Mouse (Mus musculus) ES-E14 (cell line): ENCODE data around the gene Tmem183a. TPM values are rescaled to one million over a fixed set of nuclear protein-coding genes. Genes with fewer than 3 reads are reported as not detected.

Experiments used
- DNase-seq: peaks from one replicate; pipeline ENCODE4 v3.0.0-alpha.2; 2013; ENCODE audit warnings: low read depth, low spot score
- H3K27ac ChIP-seq: 2 replicates; pipeline ENCODE4 v1.5.1; 2012; ENCODE audit warnings: low read depth, mild to moderate bottlenecking, low read length, moderate library complexity, mixed read lengths; ENCODE audit not compliant: poor library complexity, insufficient read depth, severe bottlenecking
- H3K36me3 ChIP-seq: 2 replicates; pipeline ENCODE4 v1.6.1; 2012; ENCODE audit warnings: mild to moderate bottlenecking, low read length, moderate library complexity, mixed read lengths; ENCODE audit not compliant: control insufficient read depth, poor library complexity, insufficient read depth, severe bottlenecking
- H3K4me1 ChIP-seq, 2 experiments: fragments of 150-350 bp in 1 of 2; sonication (generic) in 1 of 2; 2 replicates each; pipeline ENCODE4 v1.6.1; 2012; ENCODE audit warnings: low read length in 2 of 2, mild to moderate bottlenecking in 1 of 2, mixed read lengths in 1 of 2; ENCODE audit not compliant: control insufficient read depth in 2 of 2, insufficient read depth in 2 of 2, poor library complexity in 1 of 2
- H3K4me3 ChIP-seq, 2 experiments: fragments of 150-350 bp in 1 of 2; sonication (generic) in 1 of 2; 2 replicates each; pipeline ENCODE4 v1.5.1; 2012; ENCODE audit warnings: low read length in 2 of 2, low read depth in 1 of 2, mild to moderate bottlenecking in 1 of 2, mixed read lengths in 1 of 2; ENCODE audit not compliant: insufficient read depth in 1 of 2, poor library complexity in 1 of 2, severe bottlenecking in 1 of 2
- H3K9ac ChIP-seq: 2 replicates; pipeline ENCODE4 v1.6.1; 2012; ENCODE audit warnings: low read depth, mild to moderate bottlenecking, low read length, mixed read lengths; ENCODE audit not compliant: poor library complexity, insufficient read depth, severe bottlenecking
- H3K9me3 ChIP-seq: fragments of 150-350 bp; sonication (generic); 2 replicates; pipeline ENCODE4 v1.6.1; 2012; ENCODE audit warnings: low read depth, mild to moderate bottlenecking, low read length; ENCODE audit not compliant: control insufficient read depth, insufficient read depth
- CHD2 ChIP-seq: IDR thresholded peaks from 2 replicates; pipeline ENCODE4 v1.6.1; 2014; ENCODE audit warnings: mild to moderate bottlenecking, low read depth, low read length, inconsistent platforms
- HCFC1 ChIP-seq: IDR thresholded peaks from 2 replicates; pipeline ENCODE4 v1.6.1; 2012; ENCODE audit warnings: low read length, inconsistent platforms, borderline replicate concordance; ENCODE audit not compliant: insufficient read depth
- MAFK ChIP-seq: IDR thresholded peaks from 2 replicates; pipeline ENCODE4 v1.6.1; 2014; ENCODE audit warnings: mild to moderate bottlenecking, low read depth, low read length, inconsistent platforms; ENCODE audit not compliant: insufficient read depth
- ZC3H11A ChIP-seq: IDR thresholded peaks from 2 replicates; pipeline ENCODE4 v1.6.1; 2012; ENCODE audit warnings: low read depth, mild to moderate bottlenecking, inconsistent platforms, low read length, borderline replicate concordance
- ZNF384 ChIP-seq: IDR thresholded peaks from 2 replicates; pipeline ENCODE4 v1.6.1; 2012; ENCODE audit warnings: low read depth, low read length, inconsistent platforms
- in situ Hi-C, 2 experiments: fragments of 600-800 bp; cut with MboI; formaldehyde crosslinking; loops; one replicate each; pipeline ENCODE4 v1.15.1; 2025; ENCODE audit warnings: low sequenced_read_pairs in 2 of 2, inconsistent platforms in 1 of 2; ENCODE audit not compliant: unreplicated experiment in 2 of 2
- total RNA-seq: library from RNA; depleted of rRNA; stranded (reverse); fragments of 300-350 nt; gene quantifications from 2 replicates; pipeline ENCODE4 v1.2.3, GENCODE M21; 2012

The Tmem183a gene
- total RNA-seq, 1 experiment: 100 TPM

DNA sequence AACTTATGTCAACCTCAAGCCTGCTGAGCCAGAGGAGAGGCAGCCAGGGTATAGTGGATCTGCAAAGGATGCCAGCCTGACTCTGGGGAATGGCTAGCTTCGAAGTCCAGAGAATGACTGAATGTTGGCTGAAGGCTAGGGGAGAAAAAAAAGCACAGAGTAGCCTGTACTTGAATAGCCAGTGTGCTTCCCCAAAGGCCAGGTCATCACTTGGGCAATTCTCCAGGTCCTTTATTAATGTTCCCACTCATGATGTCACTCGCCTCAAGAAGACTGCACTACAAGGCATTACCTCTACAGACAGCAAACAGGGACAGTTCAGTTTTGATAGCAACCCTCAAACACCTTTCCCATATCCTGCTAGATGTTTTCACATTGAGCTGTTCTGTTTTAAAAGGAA is 51.5 kb downstream of the Tmem183a start:
- Histone ChIP-seq H3K27ac (no peak overlapping the region), H3K9ac (no peak overlapping the region), H3K4me3 (no peak overlapping the region), H3K36me3 (peaks cover 44% of the 10 kb centered on the region), H3K4me1 (no peaks in the 10 kb centered on the region), H3K9me3 (no peaks in the 10 kb centered on the region)
- no peak for DNase-seq
- TF ChIP-seq MAFK (no peak), HCFC1 (no peak), ZNF384 (no peak)
- in situ Hi-C loops: no loop called here

DNA sequence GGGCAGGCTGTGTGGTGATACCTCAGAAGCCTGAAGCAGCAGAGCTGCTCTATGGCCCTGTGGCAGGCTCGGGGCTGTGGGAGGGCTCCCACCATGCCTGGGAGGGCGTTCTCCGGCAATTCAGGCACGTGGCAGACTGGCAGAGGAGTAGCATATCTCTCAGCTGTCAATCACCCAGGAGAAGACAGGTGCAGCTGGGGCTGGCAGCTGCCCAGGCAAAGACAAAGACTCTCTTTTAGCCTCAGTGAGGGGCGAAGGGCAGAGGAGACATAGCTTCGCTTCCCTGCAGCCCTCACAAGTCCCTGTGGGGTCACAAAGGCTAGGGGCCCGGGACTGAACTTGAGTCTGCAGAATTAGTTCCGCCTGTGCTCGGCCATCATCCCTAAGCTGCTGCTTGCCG is 54.4 kb downstream of the Tmem183a start:
- no peaks in the 10 kb centered on the region for H3K4me1 ChIP-seq
- in situ Hi-C loops: no loop called here
- TF ChIP-seq ZC3H11A (no peak), ZNF384 (no peak), MAFK (no peak), HCFC1 (no peak), CHD2 (no peak)
- H3K27ac ChIP-seq: no peak overlapping the region
- peaks cover 32% of the 10 kb centered on the region for H3K36me3 ChIP-seq
- no peaks in the 10 kb centered on the region for H3K9me3 ChIP-seq
- no peak overlapping the region for H3K9ac ChIP-seq
- DNase-seq: no peak
- no peak overlapping the region for H3K4me3 ChIP-seq

DNA sequence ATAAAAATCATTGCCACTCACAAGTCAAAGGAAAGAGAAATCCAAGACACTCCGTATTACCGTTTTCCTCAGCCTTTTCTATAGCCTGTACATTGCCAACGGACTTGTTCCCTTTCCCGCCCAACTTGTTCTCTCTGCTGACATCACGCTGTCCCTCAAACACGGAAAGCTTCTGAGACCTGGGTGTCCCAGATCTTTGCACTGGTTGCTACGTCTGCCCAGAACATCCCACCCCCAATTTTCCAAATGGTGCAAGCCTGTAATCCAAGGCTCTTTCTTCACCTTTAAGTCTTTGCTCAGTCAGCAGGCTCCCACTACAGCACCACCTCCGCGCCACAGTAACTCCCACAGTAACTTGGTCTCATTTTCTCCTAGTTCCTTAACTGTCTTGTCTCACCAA is 56.8 kb downstream of the Tmem183a start:
- H3K36me3 ChIP-seq: peaks cover 17% of the 10 kb centered on the region
- in situ Hi-C loops: no loop called here
- no peak overlapping the region for H3K9ac ChIP-seq
- H3K9me3 ChIP-seq: no peaks in the 10 kb centered on the region
- H3K4me3 ChIP-seq: no peak overlapping the region
- no peak for TF ChIP-seq MAFK
- no peak for TF ChIP-seq ZNF384
- TF ChIP-seq HCFC1: no peak
- no peak for TF ChIP-seq ZC3H11A
- TF ChIP-seq CHD2: no peak
- no peak for DNase-seq
- H3K27ac ChIP-seq: no peak overlapping the region
- H3K4me1 ChIP-seq: no peaks in the 10 kb centered on the region

DNA sequence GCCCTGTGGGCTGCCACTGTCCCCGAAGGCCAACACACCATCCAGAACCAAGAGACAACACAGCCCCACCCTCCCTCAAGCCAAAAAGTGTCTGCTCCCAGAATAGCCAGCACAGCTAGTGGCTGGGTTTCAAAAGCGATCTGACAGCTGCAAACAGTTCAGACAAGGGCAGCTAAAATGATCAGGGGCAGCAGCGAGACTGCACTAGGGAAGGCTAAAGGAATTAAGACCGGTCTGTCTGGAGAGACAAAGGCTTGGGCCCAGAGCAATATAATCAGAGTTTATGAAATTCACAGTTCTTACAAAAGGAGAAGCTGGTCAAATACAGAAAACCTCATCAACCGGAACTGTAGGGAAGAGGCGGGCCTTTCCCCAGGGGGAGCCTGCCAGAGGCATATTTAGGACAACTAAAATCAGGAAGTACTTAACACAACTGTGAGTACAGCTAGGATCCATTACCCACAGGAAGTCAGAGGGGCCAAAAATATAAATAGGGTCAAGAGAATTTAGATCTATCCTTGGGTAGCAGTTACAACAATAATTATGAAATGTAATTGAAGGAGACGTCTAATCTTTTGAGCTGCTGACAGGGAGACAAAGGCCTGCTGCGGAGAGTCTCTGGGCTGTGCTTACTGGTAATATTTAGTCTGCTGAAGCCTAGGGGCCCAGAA is 59.1 kb downstream of the Tmem183a start:
- in situ Hi-C loops: no loop called here
- peaks cover 0 to 2% of the 10 kb centered on the region in 2 experiments; a peak in 1 of 4 replicates for H3K4me1 ChIP-seq
- TF ChIP-seq ZNF384 (no peak), ZC3H11A (no peak), HCFC1 (no peak), CHD2 (no peak), MAFK (no peak)
- no peaks in the 10 kb centered on the region for H3K9me3 ChIP-seq
- no peak overlapping the region for H3K9ac ChIP-seq
- peaks cover 19% of the 10 kb centered on the region for H3K36me3 ChIP-seq
- no peak for DNase-seq
- no peak overlapping the region for H3K4me3 ChIP-seq
- no peak overlapping the region for H3K27ac ChIP-seq
